Mouse (Mus musculus) megakaryocyte, embryonic 14.5 days (primary cell): Measurements from ENCODE around the gene Negr1.

ENCODE experiments used
- FLI1 ChIP-seq: IDR thresholded peaks from 2 replicates; pipeline ENCODE4 v1.6.1; 2012; ENCODE audit warnings: low read length, inconsistent platforms, mixed read lengths
- GATA1 ChIP-seq: IDR thresholded peaks from 3 replicates; pipeline ENCODE4 v1.6.1; 2012; ENCODE audit warnings: mixed read lengths, low read length, inconsistent platforms, borderline replicate concordance

DNA sequence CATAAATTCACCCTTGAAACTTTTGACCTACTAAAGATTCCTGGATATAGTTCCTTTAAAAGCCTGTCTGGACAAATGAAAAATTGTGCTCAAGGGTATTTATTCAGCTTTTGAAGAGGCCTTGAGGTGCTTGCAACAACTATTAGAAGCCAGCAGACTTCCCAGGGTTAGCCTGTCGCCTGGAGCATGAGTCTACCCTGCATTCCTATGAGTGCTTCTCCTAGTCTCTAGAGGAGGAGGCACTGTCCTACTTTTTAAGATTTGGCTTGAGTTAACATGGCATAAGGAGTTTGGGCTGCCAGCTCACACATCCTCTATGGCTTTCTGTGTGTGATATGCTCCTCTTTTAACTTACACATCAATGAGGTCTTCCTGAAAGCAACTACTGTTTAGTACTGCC is 315.0 kb downstream of the Negr1 start:
- TF ChIP-seq GATA1 (no peak), FLI1 (no peak)
